Mouse (Mus musculus) monocyte, adult 2 months (primary cell): ENCODE data around the gene Ndufb10.
"Not testable (repeated sequence)": the region's sequence is repeated elsewhere in the genome, so short reads cannot be mapped to it uniquely, and the experiment has no call there.

Experiments used
- DNase-seq, 2 experiments: peaks; one replicate each; pipeline ENCODE4 v3.0.0; 2022; ENCODE audit warnings: low spot score in 2 of 2, low read depth in 1 of 2

The Ndufb10 gene

DNA sequence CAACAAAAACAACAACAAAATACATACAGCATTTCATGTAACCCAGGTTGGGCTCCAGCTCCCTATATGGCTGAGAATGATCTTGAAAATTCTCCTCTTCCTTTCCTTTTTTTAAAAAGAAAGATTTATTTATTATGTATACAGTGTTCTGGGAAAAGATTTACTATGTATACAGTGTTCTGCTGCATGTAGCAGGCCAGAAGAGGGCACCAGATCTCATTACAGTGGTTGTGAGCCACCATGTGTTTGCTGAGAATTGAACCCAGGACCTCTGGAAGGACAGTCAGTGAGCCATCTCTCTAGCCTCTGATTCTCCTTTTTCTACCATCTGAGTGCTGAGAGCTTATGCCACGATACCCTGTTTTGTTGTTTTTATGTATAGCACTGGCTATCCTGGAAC, 10.2 kb upstream of the Ndufb10 start:
- no peak for DNase-seq

GRCm38 (mm10) chr17:24733434-24734050, 9.3 kb upstream of the Ndufb10 start:
- no peak for DNase-seq

- no peak for DNase-seq
These were observed 8.1 kb upstream of the Ndufb10 start for GRCm38 (mm10) chr17:24732233-24732935.

GRCm38 (mm10) chr17:24730787-24731186, 6.5 kb upstream of the Ndufb10 start:
- DNase-seq: no peak

- no peak for DNase-seq
These were observed 4.8 kb upstream of the Ndufb10 start for GRCm38 (mm10) chr17:24729067-24729466.

DNA sequence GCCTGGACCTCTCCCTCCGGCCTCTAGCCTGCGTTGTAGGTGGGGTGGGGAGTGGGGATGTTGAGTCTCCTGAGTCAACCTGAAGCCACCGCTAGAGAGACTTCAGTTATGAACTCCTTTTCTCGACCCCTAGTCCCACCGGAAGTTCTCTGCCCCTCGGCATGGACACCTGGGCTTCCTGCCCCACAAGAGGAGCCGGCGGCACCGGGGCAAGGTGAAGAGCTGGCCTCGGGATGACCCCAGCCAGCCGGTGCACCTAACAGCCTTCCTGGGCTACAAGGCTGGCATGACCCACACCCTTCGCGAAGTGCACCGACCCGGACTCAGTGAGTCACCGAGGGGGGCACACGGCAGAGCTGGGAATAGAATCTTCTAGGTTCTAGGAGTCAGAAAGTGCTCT, 3.9 kb upstream of the Ndufb10 start:
- no peak for DNase-seq

DNA sequence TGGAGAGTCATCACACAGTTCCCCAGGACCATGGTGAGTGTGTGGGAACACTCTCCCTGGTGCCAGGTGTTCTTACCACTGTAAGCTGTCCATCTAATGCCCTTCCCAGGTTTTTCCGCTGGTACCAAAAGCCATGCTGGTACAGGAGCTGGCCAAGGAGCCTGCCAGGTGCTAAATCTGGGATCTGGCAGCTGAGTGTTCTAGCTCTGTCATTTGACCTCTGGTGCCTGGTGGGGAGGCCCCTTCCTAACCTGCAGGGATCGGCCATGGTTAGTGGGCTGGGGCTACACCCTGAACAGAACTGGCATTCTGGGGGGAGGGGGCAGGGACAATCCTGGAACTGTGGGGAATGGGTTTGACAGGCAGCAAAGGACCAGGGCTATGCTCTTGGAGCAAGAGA, 3.3 kb upstream of the Ndufb10 start, which contains the start of gene Rpl3l:
TSS of gene Rpl3l (plus strand) at position 203 of the 400 bp plus-strand sequence.
- no peak for DNase-seq

DNA sequence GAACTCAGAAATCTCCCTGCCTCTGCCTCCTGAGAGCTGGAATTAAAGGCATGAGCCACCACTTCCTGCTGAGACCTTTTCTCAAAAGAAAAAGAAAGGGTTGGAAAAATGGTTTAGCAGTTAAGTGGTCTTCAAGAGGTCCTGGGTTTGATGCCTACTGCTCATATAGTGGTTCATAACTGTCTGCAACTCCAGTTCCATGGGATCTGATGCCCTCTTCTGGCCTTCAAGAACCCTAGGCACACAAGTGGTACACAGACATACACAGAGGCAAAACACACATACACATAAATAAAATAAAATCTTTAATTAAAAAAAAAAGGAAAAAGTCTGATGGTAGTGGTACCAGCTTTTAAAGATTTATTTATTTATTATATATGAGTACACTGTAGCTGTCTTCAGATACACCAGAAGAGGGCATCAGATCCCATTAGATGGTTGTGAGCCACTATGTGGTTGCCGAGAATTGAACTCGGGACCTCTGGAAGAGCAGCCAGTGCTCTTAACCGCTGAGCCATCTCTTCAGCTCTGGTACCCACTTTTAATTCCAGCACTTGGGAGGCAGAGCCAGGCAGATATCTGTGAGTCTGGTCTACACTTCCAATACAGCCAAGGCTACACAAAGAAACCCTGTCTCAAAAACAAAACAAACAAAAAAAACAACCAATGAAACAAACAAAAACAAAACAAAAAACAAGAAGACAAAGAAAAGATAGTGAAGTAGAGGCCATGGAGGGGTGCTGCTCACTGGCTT, 1.5 kb upstream of the Ndufb10 start:
- DNase-seq: no peak

- no peak for DNase-seq
These were observed 447 bp downstream of the Ndufb10 start for GRCm38 (mm10) chr17:24723881-24724180.

- DNase-seq: no peak
These were observed 977 bp downstream of the Ndufb10 start for GRCm38 (mm10) chr17:24723122-24723880.

GRCm38 (mm10) chr17:24722220-24722924, 1.9 kb downstream of the Ndufb10 start:
- no peak for DNase-seq

DNA sequence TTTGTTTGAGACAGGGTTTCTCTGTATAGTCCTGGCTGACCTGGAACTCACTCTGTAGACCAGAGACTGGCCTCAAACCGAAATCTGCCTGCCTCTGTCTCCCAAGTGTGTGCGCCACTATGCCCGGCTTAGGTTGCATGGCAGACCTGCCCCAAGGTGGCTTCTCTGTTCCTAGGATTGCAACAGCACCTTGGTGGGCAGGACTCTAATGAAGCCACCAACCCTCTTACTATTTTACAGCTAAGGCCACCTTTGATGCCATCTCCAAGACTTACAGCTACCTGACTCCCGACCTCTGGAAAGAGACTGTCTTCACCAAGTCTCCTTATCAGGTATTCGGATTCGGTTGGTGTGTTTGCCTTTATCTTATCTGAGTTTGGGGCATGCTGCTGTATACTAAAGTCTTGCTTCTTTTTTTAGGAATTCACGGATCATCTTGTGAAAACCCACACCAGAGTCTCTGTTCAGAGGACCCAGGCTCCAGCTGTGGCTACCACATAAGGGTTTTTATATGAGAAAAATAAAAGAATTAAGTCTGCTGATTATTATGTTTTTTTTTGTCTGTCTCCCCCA, 2.8 kb downstream of the Ndufb10 start:
- not testable (repeated sequence) for DNase-seq

DNA sequence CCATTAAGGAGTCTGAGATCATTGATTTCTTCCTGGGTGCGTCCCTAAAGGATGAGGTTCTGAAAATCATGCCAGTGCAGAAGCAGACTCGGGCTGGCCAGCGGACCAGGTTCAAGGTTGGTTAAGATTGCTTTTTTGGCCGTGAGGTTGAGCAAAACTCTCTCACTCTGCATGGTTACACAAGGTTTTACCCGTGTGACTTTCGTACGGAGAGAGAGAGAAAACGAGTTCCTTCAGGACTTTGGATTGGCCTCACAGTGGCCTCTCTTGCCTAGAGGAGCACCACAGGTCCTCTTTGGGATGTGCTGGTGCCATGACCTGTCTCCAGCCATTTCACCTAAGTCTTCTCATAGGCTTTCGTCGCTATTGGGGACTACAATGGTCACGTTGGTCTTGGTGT, 3.7 kb downstream of the Ndufb10 start:
- DNase-seq: not testable (repeated sequence)

- peak; percentile 95 to 96 for DNase-seq
These were observed 4.6 kb downstream of the Ndufb10 start for GRCm38 (mm10) chr17:24719494-24720222.

GRCm38 (mm10) chr17:24718938-24719337, 5.3 kb downstream of the Ndufb10 start:
- DNase-seq: not testable (repeated sequence)

DNA sequence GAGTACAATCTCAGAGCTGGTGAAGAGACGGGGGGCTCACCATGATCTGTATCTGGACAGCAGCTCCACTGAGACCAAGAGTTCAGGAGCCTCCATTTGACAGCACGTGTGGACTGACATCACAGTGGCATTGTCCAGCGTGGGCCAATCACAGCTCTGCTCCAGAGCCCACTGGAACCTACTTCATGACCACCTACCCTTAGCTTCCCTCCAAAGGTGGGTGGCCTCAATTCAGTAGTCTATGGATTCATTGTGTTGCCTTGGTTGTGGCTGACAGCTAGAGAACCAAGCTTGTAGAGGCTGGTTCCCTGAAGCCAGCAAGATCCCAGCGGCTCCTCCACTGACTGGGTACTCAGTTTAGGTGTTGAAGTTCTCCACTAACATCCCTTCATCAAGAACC, 6.3 kb downstream of the Ndufb10 start, which contains the start of the genes Rnf151 and Rps2:
TSS of gene Rnf151 (minus strand) at position 121 of the 400 bp plus-strand sequence.
TSS of gene Rps2 (plus strand) at position 174 of the 400 bp plus-strand sequence.
- DNase-seq: no peak

DNA sequence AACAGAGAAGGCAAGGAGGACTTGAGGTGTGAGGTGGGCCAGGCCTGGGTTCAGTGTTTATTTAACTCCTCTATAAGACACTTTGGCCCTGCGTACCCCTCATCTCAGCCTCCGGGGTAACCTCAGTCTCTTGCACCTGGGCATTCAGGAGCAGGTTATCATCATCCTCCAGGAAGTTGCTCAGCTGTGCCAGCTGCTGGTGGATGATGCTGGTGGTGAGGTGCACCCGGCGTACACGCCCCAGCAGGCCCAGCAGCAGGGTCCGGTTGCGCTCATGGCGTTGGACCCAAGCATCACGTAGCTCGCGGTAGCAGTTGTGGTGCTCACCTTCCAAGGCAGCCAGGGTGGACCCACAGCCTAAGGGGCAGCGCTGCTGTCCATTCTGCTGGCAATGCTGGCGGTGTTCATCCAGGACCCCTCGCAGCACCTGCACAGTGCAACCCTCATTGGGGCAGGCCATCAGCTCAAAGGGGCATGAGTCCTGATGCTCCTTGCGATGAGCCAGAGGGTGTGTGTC, 8.1 kb downstream of the Ndufb10 start:
- no peak for DNase-seq

DNA sequence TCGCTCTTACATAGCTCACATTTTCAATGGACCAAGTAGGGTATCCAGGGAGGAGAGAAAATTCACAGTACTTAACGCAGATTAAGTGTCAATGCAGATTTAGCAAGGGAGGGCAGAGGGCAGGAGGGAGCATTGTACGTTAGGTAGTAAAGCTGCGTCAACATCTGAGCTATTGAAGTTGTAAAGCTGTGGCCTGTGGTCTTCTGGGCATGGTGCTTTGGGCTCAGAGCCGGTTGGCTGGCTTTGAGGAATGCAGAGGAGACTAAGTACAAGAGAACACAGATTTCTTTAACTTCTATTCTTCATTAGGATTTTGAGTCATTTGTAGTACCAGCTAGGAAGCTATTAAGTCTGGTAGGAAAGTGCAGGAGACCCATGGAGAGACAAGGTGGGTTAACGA, 8.7 kb downstream of the Ndufb10 start:
- DNase-seq: no peak

GRCm38 (mm10) chr17:24708646-24709045, 15.6 kb downstream of the Ndufb10 start:
- no peak for DNase-seq
